Mouse (Mus musculus) intestine, embryonic 14.5 days (tissue): Measurements from ENCODE around the gene Mob1b. TPM values are rescaled to one million over a fixed set of nuclear protein-coding genes. Genes with fewer than 3 reads are reported as not detected.

Experiments used
- ATAC-seq: fragments of 200-750 bp; cut with Nextera tagmentation; replicated peaks from 2 replicates; pipeline ENCODE4 v1.8.0; 2017; ENCODE audit warnings: low read depth, moderate number of reproducible peaks, moderate TSS enrichment, moderate library complexity; ENCODE audit not compliant: low FRiP score, low TSS enrichment
- DNase-seq: peaks from one replicate; pipeline ENCODE4 v3.0.0-alpha.2; 2018; ENCODE audit warnings: low spot score
- H3K27ac ChIP-seq: fragments of 300-500 bp; sonication (generic); 2 replicates; pipeline ENCODE4 v1.5.1; 2014; ENCODE audit warnings: low read depth, mild to moderate bottlenecking, control low read depth
- H3K27me3 ChIP-seq: fragments of 300-500 bp; sonication (generic); replicated peaks from 2 replicates; pipeline ENCODE4 v1.6.1; 2014; ENCODE audit warnings: low read length, control low read depth; ENCODE audit not compliant: control insufficient read depth, insufficient read depth
- H3K36me3 ChIP-seq: fragments of 300-500 bp; sonication (generic); 2 replicates; pipeline ENCODE4 v1.6.1; 2014; ENCODE audit warnings: low read length, control low read depth; ENCODE audit not compliant: control insufficient read depth, insufficient read depth
- H3K4me1 ChIP-seq: fragments of 300-500 bp; sonication (generic); replicated peaks from 2 replicates; pipeline ENCODE4 v1.6.1; 2014; ENCODE audit warnings: low read length, control low read depth, mixed read lengths; ENCODE audit not compliant: control insufficient read depth, insufficient read depth
- H3K4me2 ChIP-seq: fragments of 300-500 bp; sonication (generic); 2 replicates; pipeline ENCODE4 v1.6.1; 2014; ENCODE audit warnings: low read length
- H3K4me3 ChIP-seq: fragments of 300-500 bp; sonication (generic); 2 replicates; pipeline ENCODE4 v1.5.1; 2014; ENCODE audit warnings: low read depth, low read length, control low read depth, mixed read lengths
- H3K9ac ChIP-seq: fragments of 300-500 bp; sonication (generic); 2 replicates; pipeline ENCODE4 v1.6.1; 2014; ENCODE audit warnings: mild to moderate bottlenecking, low read length
- H3K9me3 ChIP-seq: fragments of 300-500 bp; sonication (generic); 2 replicates; pipeline ENCODE4 v1.6.1; 2016; ENCODE audit warnings: low read length, control low read depth; ENCODE audit not compliant: control insufficient read depth
- WGBS: fragments of 180-500 bp; shearing (Covaris S2); extraction: QIAGEN DNeasy Blood & Tissue Kit; methylation state at CpG from one replicate; pipeline ENCODE4 v1.1.7; 2014; 5-methylcytosine and 5-hydroxymethylcytosine counted together
- polyA plus RNA-seq: library from polyadenylated mRNA; unstranded; fragments of >200 nt; fragmentation: Nextera tagmentation; extraction: Ambion mirVana; gene quantifications from 2 replicates; pipeline ENCODE4 v1.2.1, GENCODE M21; 2014

Mob1b gene
- polyA plus RNA-seq, 1 experiment from 2014 or later, result 14.7 TPM

DNA sequence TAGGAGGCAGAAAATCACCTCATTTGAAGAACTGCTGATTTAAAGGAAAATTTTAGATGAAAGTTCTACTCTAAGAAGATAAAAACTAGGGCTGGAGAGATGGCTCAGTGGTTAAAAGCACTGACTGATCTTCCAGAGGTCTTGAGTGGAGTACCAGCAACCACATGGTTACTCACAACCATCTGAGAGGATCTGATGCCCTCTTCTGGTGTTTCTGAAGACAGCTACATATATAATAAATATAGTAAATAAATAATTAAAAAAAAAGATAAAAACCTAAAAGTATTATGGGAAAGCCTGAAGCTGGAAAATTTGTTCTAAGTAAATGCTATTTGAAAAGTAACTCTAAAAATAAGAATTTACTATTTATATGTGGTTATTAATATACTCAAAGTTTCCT lies 27.6 kb upstream of the Mob1b start:
- Histone ChIP-seq H3K36me3 (no peaks in the 10 kb centered on the region), H3K27me3 (no peaks in the 10 kb centered on the region), H3K27ac (no peak overlapping the region), H3K9me3 (no peaks in the 10 kb centered on the region), H3K9ac (no peak overlapping the region), H3K4me3 (no peak overlapping the region), H3K4me2 (no peak overlapping the region), H3K4me1 (0 out of 2 replicates have a peak, but pooled peaks cover 6% of the 10 kb centered on the region)
- ATAC-seq (no peak), DNase-seq (no peak)

DNA sequence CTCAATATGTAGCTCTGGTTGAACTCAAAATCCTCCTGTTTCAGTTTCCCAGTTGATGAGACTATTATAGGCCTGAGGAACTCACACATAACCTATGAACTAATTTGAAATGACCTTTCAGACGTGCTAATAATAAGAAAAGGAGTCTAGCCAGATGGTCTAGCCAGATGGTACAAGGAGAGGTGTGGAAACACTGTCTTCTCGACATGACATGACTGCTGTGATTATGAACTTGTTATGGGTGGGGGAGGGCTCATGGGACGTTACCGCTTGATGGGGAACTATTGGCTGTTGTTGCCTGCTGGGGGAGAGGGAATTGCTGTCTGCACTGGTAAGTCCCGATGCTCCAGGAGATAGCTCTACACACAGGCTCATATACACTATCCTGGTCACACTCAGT lies 23.4 kb upstream of the Mob1b start:
- Histone ChIP-seq H3K27me3 (no peaks in the 10 kb centered on the region), H3K4me1 (no peaks in the 10 kb centered on the region), H3K36me3 (no peaks in the 10 kb centered on the region), H3K27ac (no peak overlapping the region), H3K9ac (no peak overlapping the region), H3K4me2 (no peak overlapping the region), H3K9me3 (no peaks in the 10 kb centered on the region), H3K4me3 (no peak overlapping the region)
- no peak for DNase-seq
- no peak for ATAC-seq
- WGBS, result 84% methylated on average over 5 of the region's 5 CpGs

GRCm38 (mm10) chr5:88699251-88699913 lies 21.3 kb upstream of the Mob1b start:
- H3K4me2 ChIP-seq, result no peak overlapping the region
- no peaks in the 10 kb centered on the region for H3K36me3 ChIP-seq
- no peaks in the 10 kb centered on the region for H3K27me3 ChIP-seq
- 68% methylated on average over 4 of the region's 4 CpGs for WGBS
- H3K9ac ChIP-seq, result no peak overlapping the region
- H3K4me3 ChIP-seq, result no peak overlapping the region
- H3K9me3 ChIP-seq, result no peaks in the 10 kb centered on the region
- H3K4me1 ChIP-seq, result no peaks in the 10 kb centered on the region
- ATAC-seq (no peak), DNase-seq (no peak)
- H3K27ac ChIP-seq, result no peak overlapping the region

DNA sequence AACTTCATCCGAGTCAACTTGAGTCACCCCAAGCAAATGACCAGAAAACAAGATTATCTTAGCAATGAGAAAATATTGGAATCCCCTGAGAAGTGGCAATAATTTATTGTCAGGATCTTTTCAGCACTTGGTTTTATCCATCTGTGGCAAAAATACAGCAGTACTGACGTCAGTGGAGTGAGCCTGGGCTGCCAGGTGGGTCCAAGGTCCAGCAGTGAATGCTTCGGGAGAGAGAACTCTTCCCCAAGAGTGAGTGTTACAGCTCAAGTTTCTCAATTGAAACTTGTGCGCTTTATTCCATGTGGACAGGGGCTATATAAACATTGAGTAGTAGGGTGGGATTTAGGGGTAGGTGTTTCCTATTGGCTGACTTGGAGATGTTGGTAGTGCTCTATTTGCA lies 18.6 kb upstream of the Mob1b start:
- 53% methylated on average over 4 of the region's 4 CpGs for WGBS
- no peaks in the 10 kb centered on the region for H3K36me3 ChIP-seq
- no peak overlapping the region for H3K9ac ChIP-seq
- H3K27me3 ChIP-seq, result no peaks in the 10 kb centered on the region
- ATAC-seq (peak; percentile 45; the same call in 1 of the 2 replicates), DNase-seq (peak; percentile 41)
- H3K9me3 ChIP-seq, result no peaks in the 10 kb centered on the region
- no peak overlapping the region for H3K4me3 ChIP-seq
- H3K4me2 ChIP-seq, result no peak overlapping the region
- H3K4me1 ChIP-seq, result no peaks in the 10 kb centered on the region
- no peak overlapping the region for H3K27ac ChIP-seq

DNA sequence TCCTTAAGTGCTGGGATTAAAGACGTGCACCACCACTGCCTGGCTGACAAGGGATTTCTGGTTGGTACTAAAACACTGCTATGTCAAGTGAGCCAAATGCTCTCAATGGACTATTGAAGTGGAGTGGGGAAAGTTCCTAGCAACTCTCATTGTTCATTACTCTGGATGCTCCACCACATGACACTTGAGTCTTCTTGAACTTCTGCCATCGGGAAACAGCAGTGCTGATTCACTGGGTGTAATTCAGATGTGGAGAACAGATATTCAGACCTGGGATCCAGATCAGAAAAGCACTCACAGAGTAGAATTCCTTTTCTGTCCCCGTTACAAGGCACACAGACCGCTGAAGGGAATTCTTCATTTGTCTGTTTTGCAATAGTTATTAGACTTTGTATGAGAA lies 17.1 kb upstream of the Mob1b start:
- no peaks in the 10 kb centered on the region for H3K27me3 ChIP-seq
- H3K9me3 ChIP-seq, result no peaks in the 10 kb centered on the region
- H3K27ac ChIP-seq, result no peak overlapping the region
- H3K36me3 ChIP-seq, result no peaks in the 10 kb centered on the region
- H3K9ac ChIP-seq, result no peak overlapping the region
- H3K4me3 ChIP-seq, result no peak overlapping the region
- ATAC-seq, result no peak
- H3K4me1 ChIP-seq, result no peaks in the 10 kb centered on the region
- no peak for DNase-seq
- no peak overlapping the region for H3K4me2 ChIP-seq
- 84% methylated on average over 4 of the region's 4 CpGs for WGBS

GRCm38 (mm10) chr5:88711128-88711527 lies 9.5 kb upstream of the Mob1b start:
- Histone ChIP-seq H3K27me3 (no peaks in the 10 kb centered on the region), H3K4me3 (no peak overlapping the region), H3K9me3 (no peaks in the 10 kb centered on the region), H3K27ac (peak overlapping the region; percentile 71; the same call in 1 of the 2 replicates), H3K36me3 (no peaks in the 10 kb centered on the region), H3K9ac (no peak overlapping the region), H3K4me2 (no peak overlapping the region), H3K4me1 (peaks cover 7% of the 10 kb centered on the region; the same call in 1 of the 2 replicates)
- 0 out of 2 replicates have a peak, but pooled peaks have one; percentile 8 for ATAC-seq
- no peak for DNase-seq

DNA sequence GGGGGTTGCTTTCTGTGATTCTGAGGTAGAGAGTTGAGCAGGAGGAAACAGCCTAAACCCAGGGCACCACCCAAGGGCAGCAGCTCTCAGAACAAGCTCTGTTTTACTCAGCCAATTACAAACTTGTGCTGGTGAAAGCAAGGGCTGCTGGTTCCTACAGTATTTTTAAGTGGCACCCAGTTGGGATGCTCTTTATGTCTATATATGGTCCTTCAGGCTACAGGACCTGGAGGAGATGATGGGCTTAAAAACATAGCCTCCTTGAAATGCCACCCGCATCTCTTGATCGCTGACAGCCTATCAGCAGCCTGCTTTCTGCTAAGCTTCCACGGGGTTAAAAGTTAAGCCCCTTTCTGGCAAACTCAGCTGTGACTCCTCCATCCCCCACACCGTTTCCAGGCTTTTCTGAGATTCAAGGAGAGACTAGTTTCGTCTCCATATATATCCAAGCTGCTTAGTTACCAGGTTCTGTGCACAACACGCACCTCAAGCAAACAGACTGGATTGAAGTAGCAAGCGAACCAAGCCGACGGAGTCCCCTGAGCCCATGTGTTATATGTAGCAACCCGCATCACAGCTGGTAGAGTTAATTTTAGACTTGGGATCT lies 8.9 kb upstream of the Mob1b start:
- DNase-seq, result no peak
- Histone ChIP-seq H3K4me2 (no peak overlapping the region; the same call in 1 of the 2 replicates), H3K9me3 (no peaks in the 10 kb centered on the region), H3K4me1 (peaks cover 7% of the 10 kb centered on the region; the same call in 1 of the 2 replicates), H3K27ac (peak overlapping the region; percentile 71), H3K27me3 (no peaks in the 10 kb centered on the region), H3K4me3 (no peak overlapping the region), H3K9ac (no peak overlapping the region), H3K36me3 (no peaks in the 10 kb centered on the region)
- peak; percentile 58; the same call in 1 of the 2 replicates for ATAC-seq
- 24% methylated on average over 10 of the region's 10 CpGs for WGBS

GRCm38 (mm10) chr5:88712328-88712727 lies 8.3 kb upstream of the Mob1b start:
- ATAC-seq (no peak), DNase-seq (no peak)
- Histone ChIP-seq H3K27me3 (no peaks in the 10 kb centered on the region), H3K27ac (peak overlapping the region; percentile 71), H3K36me3 (no peaks in the 10 kb centered on the region), H3K9me3 (no peaks in the 10 kb centered on the region), H3K4me1 (peaks cover 7% of the 10 kb centered on the region; the same call in 1 of the 2 replicates), H3K9ac (no peak overlapping the region), H3K4me2 (no peak overlapping the region; the same call in 1 of the 2 replicates), H3K4me3 (no peak overlapping the region)
- WGBS, result 63% methylated on average over 6 of the region's 6 CpGs

DNA sequence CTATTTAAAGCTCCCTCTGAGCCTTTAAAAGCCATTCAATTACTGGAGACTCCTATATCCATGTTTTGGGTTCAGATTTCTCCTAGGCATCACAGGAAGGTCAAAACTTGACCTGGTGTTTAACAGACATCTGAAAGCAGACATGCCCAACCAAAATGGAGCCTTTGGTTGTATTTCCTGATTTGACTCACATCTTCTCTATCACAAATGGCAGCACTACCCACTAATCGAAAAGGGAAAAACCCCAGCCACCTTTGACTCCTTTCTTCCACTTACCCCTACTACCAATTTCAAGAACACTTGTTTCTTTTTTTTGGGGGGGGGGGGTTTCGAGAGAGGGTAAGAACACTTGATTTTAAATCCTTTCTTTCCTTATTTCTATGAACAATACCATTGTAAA lies 3.7 kb upstream of the Mob1b start:
- Histone ChIP-seq H3K36me3 (no peaks in the 10 kb centered on the region), H3K27me3 (no peaks in the 10 kb centered on the region), H3K4me3 (no peak overlapping the region), H3K4me2 (no peak overlapping the region), H3K9me3 (no peaks in the 10 kb centered on the region), H3K27ac (no peak overlapping the region), H3K4me1 (peaks cover 2% of the 10 kb centered on the region; the same call in 1 of the 2 replicates), H3K9ac (no peak overlapping the region)
- 88% methylated on average over 2 of the region's 2 CpGs for WGBS
- ATAC-seq (no peak), DNase-seq (no peak)
